Mouse (Mus musculus): ENCODE measurements around the gene 9130023H24Rik. TPM values are rescaled to one million over a fixed set of nuclear protein-coding genes. Genes with fewer than 3 reads are reported as not detected.

Gene 9130023H24Rik
- polyA plus RNA-seq, 1 experiment from 2014 or later = 10.0 TPM

DNA sequence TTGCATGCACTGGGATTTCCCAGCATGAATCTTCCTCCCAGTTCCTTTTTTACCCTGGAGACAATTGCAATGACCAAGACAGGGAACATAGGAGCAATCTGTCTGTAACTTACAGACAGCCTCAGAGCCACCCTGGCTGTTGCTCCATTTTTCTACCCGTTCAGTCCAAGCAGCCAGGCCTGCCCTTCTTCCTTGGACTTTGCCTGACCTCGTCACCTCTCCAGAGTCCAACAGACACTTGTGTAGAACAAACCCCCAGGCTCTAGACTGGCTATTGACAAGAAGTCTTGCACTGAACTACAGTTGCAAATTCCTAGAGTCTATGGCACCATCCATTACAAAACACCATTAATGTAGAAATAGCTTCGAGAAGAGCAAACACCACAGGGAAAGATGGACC lies 28.0 kb downstream of the 9130023H24Rik start:
- H3K27me3 ChIP-seq (ENCODE audit: poor library complexity, severe bottlenecking) = no peaks in the 10 kb centered on the region
- no peak overlapping the region for H3K4me3 ChIP-seq
- no peak overlapping the region for H3K27ac ChIP-seq
- WGBS = 75% methylated on average over 3 of the region's 3 CpGs
- no peak for DNase-seq (ENCODE audit: extremely low spot score, low spot score)
- no peaks in the 10 kb centered on the region for H3K9me3 ChIP-seq
- no peaks in the 10 kb centered on the region for H3K36me3 ChIP-seq (replicated peaks)
- H3K4me1 ChIP-seq = no peaks in the 10 kb centered on the region

DNA sequence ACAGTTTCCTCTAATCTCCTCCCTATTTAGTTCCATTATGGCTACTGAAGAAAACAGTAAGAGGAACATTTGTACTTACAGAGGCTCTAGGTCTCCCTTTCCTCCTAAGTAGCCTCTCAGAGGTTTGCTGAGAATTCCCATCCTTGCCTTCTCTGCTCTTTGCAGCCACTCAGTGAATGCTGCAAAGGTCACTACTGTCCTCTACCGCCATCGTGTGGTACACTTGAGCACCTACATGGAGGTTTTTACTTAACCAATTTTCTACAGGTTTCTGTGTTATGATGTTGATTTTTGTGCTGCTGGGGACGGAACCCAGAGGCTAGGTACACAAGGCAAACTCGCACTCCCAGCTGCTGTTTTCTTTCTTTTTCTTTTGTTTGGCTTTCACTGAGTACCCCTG lies 29.6 kb downstream of the 9130023H24Rik start:
- DNase-seq (ENCODE audit: extremely low spot score, low spot score) = peak; percentile 35
- no peak overlapping the region for H3K4me3 ChIP-seq
- no peaks in the 10 kb centered on the region for H3K27me3 ChIP-seq (ENCODE audit: poor library complexity, severe bottlenecking)
- no peak overlapping the region for H3K27ac ChIP-seq
- H3K4me1 ChIP-seq = no peaks in the 10 kb centered on the region
- 11% methylated on average over 4 of the region's 4 CpGs for WGBS
- H3K36me3 ChIP-seq (replicated peaks) = no peaks in the 10 kb centered on the region
- H3K9me3 ChIP-seq = no peaks in the 10 kb centered on the region

DNA sequence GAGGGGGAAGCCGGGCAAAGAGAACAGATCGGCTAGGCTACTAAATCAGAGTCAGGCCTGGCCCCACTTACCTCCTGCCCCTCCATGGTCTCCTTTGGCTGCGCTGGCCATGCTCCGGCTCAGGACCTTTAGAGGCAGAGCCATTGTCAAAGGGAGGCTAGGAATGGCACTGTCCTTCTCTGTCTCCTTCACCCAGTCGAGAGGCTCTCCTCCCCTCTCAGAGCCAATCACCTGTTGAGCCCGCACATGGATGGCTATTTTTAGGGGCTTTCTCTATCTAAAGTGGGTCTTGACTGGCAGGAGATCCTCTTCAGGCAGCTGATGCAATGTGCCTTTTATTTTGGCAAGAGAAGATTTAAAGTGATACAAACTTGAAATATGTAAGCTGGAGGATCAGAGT lies 31.7 kb downstream of the 9130023H24Rik start, which contains the start of gene Cox6a2:
Gene Cox6a2 (minus strand): TSS at position 236 of the 400 bp plus-strand sequence.
- Histone ChIP-seq H3K27me3 (ENCODE audit: poor library complexity, severe bottlenecking) (no peaks in the 10 kb centered on the region), H3K27ac (no peak within 1 kb of the TSS), H3K4me3 (no peak within 1 kb of the TSS), H3K36me3 (replicated peaks) (no peaks in the 10 kb centered on the region), H3K9me3 (no peaks in the 10 kb centered on the region), H3K4me1 (no peaks in the 10 kb centered on the region)
- DNase-seq (ENCODE audit: extremely low spot score, low spot score) = no peak
- 80% methylated on average over 6 of the region's 6 CpGs for WGBS

DNA sequence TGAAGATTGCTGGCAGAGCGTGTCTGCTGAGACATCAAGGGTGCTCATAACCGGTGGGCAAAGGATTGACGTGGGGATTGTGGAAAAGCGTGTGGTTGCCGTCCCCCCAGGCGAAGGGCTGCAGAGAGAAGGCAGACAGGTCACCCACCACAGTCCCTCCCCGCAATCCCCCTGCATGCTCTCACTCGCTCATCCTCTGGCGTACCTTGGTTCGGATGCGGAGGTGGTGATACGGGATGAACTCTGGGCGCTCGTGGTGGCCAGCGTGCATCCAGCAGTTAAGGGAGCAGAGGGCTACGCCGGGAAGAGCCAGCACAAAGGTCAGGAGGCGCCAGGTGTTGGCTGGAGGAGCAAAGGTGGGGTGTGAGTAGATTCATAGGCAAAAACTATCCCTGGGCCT lies 32.1 kb downstream of the 9130023H24Rik start:
- no peaks in the 10 kb centered on the region for H3K36me3 ChIP-seq (replicated peaks)
- H3K27ac ChIP-seq = no peak overlapping the region
- no peak overlapping the region for H3K4me3 ChIP-seq
- H3K27me3 ChIP-seq (ENCODE audit: poor library complexity, severe bottlenecking) = no peaks in the 10 kb centered on the region
- no peak for DNase-seq (ENCODE audit: extremely low spot score, low spot score)
- no peaks in the 10 kb centered on the region for H3K9me3 ChIP-seq
- 86% methylated on average over 18 of the region's 18 CpGs for WGBS
- no peaks in the 10 kb centered on the region for H3K4me1 ChIP-seq

DNA sequence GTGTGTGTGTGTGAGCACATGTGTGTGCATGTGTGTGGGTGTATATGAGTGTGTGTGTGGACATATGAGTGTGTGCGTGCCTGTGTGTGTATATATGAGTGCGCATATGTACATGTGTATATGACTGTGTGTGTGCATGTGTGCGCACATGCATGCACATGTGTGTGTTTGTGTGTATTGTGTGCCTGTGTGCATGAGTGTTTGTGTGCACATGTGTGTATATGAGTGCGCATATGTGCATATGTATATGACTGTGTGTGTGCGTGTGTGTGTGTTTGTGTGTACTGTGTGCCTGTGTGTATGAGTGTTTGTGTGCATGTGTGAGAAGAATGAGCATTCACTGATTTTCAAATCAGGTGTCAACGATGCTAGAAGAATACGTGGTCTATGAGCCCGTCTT lies 33.7 kb downstream of the 9130023H24Rik start:
- Histone ChIP-seq H3K27ac (no peak overlapping the region), H3K9me3 (no peaks in the 10 kb centered on the region), H3K36me3 (replicated peaks) (no peaks in the 10 kb centered on the region), H3K4me3 (no peak overlapping the region), H3K27me3 (ENCODE audit: poor library complexity, severe bottlenecking) (no peaks in the 10 kb centered on the region), H3K4me1 (no peaks in the 10 kb centered on the region)
- DNase-seq (ENCODE audit: extremely low spot score, low spot score) = no peak
- 92% methylated on average over 8 of the region's 8 CpGs for WGBS

DNA sequence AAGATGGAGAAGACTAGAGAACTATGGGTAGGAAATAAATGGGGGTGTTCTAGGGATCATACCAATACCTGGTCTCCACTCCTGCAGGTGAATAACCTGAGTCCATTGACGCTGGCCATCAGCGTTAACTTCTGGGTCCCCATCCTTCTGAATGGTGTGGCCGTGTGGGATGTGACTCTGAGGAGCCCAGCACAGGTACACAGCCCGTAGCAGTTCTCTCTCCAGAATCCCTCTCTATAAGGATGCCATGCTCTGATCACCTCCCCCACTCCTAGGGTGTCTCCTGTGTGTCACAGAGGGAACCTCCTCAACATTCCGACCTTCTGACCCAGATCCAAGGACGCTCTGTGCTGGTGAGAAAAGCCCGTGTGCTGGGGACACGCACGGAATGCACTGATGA lies 34.8 kb downstream of the 9130023H24Rik start:
- Histone ChIP-seq H3K27ac (no peak overlapping the region), H3K36me3 (replicated peaks) (no peaks in the 10 kb centered on the region), H3K9me3 (no peaks in the 10 kb centered on the region), H3K27me3 (ENCODE audit: poor library complexity, severe bottlenecking) (no peaks in the 10 kb centered on the region), H3K4me1 (no peaks in the 10 kb centered on the region), H3K4me3 (no peak overlapping the region)
- no peak for DNase-seq (ENCODE audit: extremely low spot score, low spot score)
- 88% methylated on average over 9 of the region's 9 CpGs for WGBS

DNA sequence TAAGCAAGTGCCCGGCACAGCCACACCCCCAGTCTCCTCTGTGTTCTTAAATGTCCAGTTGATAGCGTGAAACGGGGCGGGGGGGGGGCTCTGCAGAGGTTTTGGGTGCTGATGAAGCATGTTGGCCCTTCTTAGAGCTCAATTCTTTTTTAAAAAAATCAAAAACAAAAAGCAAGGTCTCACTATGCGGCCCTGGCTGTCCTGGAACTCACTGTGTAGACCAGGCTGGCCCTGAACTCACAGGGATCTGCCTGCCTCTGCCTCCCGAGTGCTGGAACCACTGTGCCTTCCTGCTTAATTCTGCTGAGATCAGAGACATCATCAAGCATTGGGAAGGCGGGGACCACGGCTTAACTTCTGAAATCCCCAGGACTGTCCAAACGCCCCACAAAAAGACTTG lies 36.2 kb downstream of the 9130023H24Rik start:
- 89% methylated on average over 9 of the region's 9 CpGs for WGBS
- H3K27me3 ChIP-seq (ENCODE audit: poor library complexity, severe bottlenecking) = no peaks in the 10 kb centered on the region
- no peaks in the 10 kb centered on the region for H3K4me1 ChIP-seq
- no peaks in the 10 kb centered on the region for H3K9me3 ChIP-seq
- H3K27ac ChIP-seq = no peak overlapping the region
- no peaks in the 10 kb centered on the region for H3K36me3 ChIP-seq (replicated peaks)
- H3K4me3 ChIP-seq = no peak overlapping the region
- DNase-seq (ENCODE audit: extremely low spot score, low spot score) = no peak

Other genes with a start within 250 kb of the 9130023H24Rik start
- 6.3 and 6.6 TPM in 2 replicates for gene Pycard, start 244.2 kb downstream of the 9130023H24Rik start, polyA plus RNA-seq (2016; fragmentation: Nextera tagmentation; extraction: Ambion mirVana)
- gene Trim72, start 234.1 kb downstream of the 9130023H24Rik start, polyA plus RNA-seq (2016; fragmentation: Nextera tagmentation; extraction: Ambion mirVana) = not detected in 2 replicates
- gene Itgam, start 175.4 kb downstream of the 9130023H24Rik start, polyA plus RNA-seq (2016; fragmentation: Nextera tagmentation; extraction: Ambion mirVana) = 0.33 and 0.40 TPM in 2 replicates
- not detected in 2 replicates for gene Gm49368, start 175.3 kb downstream of the 9130023H24Rik start, polyA plus RNA-seq (2016; fragmentation: Nextera tagmentation; extraction: Ambion mirVana)
- not detected in 2 replicates for gene Itgax, start 108.5 kb downstream of the 9130023H24Rik start, polyA plus RNA-seq (2016; fragmentation: Nextera tagmentation; extraction: Ambion mirVana)
- gene Itgad, start 83.7 kb downstream of the 9130023H24Rik start, polyA plus RNA-seq (2016; fragmentation: Nextera tagmentation; extraction: Ambion mirVana) = not detected in 2 replicates
- gene Cox6a2, start 31.6 kb downstream of the 9130023H24Rik start, polyA plus RNA-seq (2016; fragmentation: Nextera tagmentation; extraction: Ambion mirVana) = not detected in 2 replicates
- 15.3 and 15.4 TPM in 2 replicates for gene Armc5, start 689 bp downstream of the 9130023H24Rik start, polyA plus RNA-seq (2016; fragmentation: Nextera tagmentation; extraction: Ambion mirVana)
- gene Tgfb1i1, start 8.8 kb upstream of the 9130023H24Rik start, polyA plus RNA-seq (2016; fragmentation: Nextera tagmentation; extraction: Ambion mirVana) = 22.5 and 23.3 TPM in 2 replicates
- gene Slc5a2, start 27.6 kb upstream of the 9130023H24Rik start, polyA plus RNA-seq (2016; fragmentation: Nextera tagmentation; extraction: Ambion mirVana) = 0.28 TPM in 1 of 2 replicates, not detected in the other
- gene BC017158, start 60.1 kb upstream of the 9130023H24Rik start, polyA plus RNA-seq (2016; fragmentation: Nextera tagmentation; extraction: Ambion mirVana) = 22.0 and 26.2 TPM in 2 replicates
- gene Rgs10, start 180.7 kb upstream of the 9130023H24Rik start, polyA plus RNA-seq (2016; fragmentation: Nextera tagmentation; extraction: Ambion mirVana) = 4.8 and 5.9 TPM in 2 replicates
- 27.1 and 27.8 TPM in 2 replicates for gene Tial1, start 223.7 kb upstream of the 9130023H24Rik start, polyA plus RNA-seq (2016; fragmentation: Nextera tagmentation; extraction: Ambion mirVana)

Measured in forebrain, embryonic 10.5 days (tissue).